Mouse (Mus musculus) heart, embryonic 12.5 days (tissue): Measurements from ENCODE around the gene Rraga. TPM values are rescaled to one million over a fixed set of nuclear protein-coding genes. Genes with fewer than 3 reads are reported as not detected.
A peak's percentile ranks its signal among the peaks of the same experiment; 100 is the strongest.

Experiments used
- ATAC-seq: fragments of 200-750 bp; cut with Nextera tagmentation; 2 replicates; pipeline ENCODE4 v1.8.0; 2017; ENCODE audit warnings: moderate TSS enrichment, moderate library complexity; ENCODE audit not compliant: insufficient number of reproducible peaks, low FRiP score
- H3K27ac ChIP-seq: fragments of 300-500 bp; sonication (generic); 2 replicates; pipeline ENCODE4 v1.5.1; 2016; ENCODE audit warnings: mild to moderate bottlenecking, moderate library complexity; ENCODE audit not compliant: poor library complexity, severe bottlenecking
- H3K27me3 ChIP-seq: fragments of 300-500 bp; sonication (generic); replicated peaks from 2 replicates; pipeline ENCODE4 v1.6.1; 2016; ENCODE audit warnings: mild to moderate bottlenecking, moderate library complexity
- H3K36me3 ChIP-seq: fragments of 300-500 bp; sonication (generic); 2 replicates; pipeline ENCODE4 v1.6.1; 2016; ENCODE audit warnings: mild to moderate bottlenecking, moderate library complexity
- H3K4me1 ChIP-seq: fragments of 300-500 bp; sonication (generic); replicated peaks from 2 replicates; pipeline ENCODE4 v1.6.1; 2016; ENCODE audit warnings: mild to moderate bottlenecking
- H3K4me2 ChIP-seq: fragments of 300-500 bp; sonication (generic); 2 replicates; pipeline ENCODE4 v1.6.1; 2016; ENCODE audit warnings: mild to moderate bottlenecking, moderate library complexity
- H3K4me3 ChIP-seq: fragments of 300-500 bp; sonication (generic); 2 replicates; pipeline ENCODE4 v1.5.1; 2016; ENCODE audit warnings: mild to moderate bottlenecking
- H3K9ac ChIP-seq: fragments of 300-500 bp; sonication (generic); 2 replicates; pipeline ENCODE4 v1.6.1; 2016; ENCODE audit warnings: mild to moderate bottlenecking, moderate library complexity
- H3K9me3 ChIP-seq: fragments of 300-500 bp; sonication (generic); replicated peaks from 2 replicates; pipeline ENCODE4 v1.6.1; 2016; ENCODE audit warnings: mild to moderate bottlenecking, moderate library complexity
- WGBS: fragments of 180-500 bp; shearing (Covaris S2); methylation state at CpG from one replicate; pipeline ENCODE4 v1.1.7; 2016; 5-methylcytosine and 5-hydroxymethylcytosine counted together
- polyA plus RNA-seq: library from polyadenylated mRNA; unstranded; fragments of >200 nt; fragmentation: Nextera tagmentation; extraction: Ambion mirVana; gene quantifications from 2 replicates; pipeline ENCODE4 v1.2.1, GENCODE M21; 2016

The Rraga gene
- polyA plus RNA-seq = 49.1 and 56.6 TPM in 2 replicates

DNA sequence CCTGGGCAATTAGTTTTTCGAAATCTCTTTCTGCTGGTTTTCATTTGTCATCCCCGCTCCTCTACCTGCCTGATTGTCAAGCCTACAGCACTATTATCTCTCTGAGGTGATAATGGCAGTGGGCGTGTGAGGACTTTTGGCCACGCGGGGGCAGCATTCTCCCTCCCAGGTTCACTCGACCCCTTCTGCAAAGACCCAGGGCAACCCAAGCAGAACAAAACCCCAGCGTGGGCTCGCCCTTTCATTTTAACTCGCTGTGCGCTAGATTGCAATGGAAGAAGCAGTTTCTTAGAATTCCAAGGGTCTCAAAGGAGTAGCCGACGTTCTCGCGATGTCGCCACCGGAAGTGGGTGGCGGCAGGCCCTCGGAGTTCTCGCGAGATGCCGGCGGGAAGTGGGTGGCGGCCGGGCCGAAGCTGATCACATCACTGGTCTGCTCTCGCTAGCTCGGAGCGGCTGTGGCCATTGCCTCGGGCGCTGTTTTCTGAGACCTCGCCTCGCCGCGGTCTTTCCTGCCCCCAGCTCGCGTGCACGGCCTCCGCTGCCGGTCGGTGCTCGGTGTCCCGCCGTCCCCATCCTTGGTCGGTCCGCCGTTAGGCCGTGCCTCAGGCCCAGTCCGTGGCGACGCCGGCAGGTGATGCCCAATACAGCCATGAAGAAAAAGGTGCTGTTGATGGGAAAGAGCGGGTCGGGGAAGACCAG is at the start of gene Rraga:
Gene Rraga (plus strand): TSS at position 386 of the 701 bp plus-strand sequence.
- Histone ChIP-seq H3K36me3 (peaks cover 18% of the 10 kb centered on the region; the same call in 1 of the 2 replicates), H3K4me1 (peaks cover 15% of the 10 kb centered on the region), H3K4me2 (peak within 1 kb of the TSS; percentile 94), H3K27me3 (no peaks in the 10 kb centered on the region), H3K9ac (peak within 1 kb of the TSS; percentile 95), H3K9me3 (no peaks in the 10 kb centered on the region), H3K4me3 (peak within 1 kb of the TSS; percentile 91), H3K27ac (peak within 1 kb of the TSS; percentile 91)
- under 1% methylated on average over 53 of the region's 53 CpGs for WGBS
- ATAC-seq = peak; percentile 97

DNA sequence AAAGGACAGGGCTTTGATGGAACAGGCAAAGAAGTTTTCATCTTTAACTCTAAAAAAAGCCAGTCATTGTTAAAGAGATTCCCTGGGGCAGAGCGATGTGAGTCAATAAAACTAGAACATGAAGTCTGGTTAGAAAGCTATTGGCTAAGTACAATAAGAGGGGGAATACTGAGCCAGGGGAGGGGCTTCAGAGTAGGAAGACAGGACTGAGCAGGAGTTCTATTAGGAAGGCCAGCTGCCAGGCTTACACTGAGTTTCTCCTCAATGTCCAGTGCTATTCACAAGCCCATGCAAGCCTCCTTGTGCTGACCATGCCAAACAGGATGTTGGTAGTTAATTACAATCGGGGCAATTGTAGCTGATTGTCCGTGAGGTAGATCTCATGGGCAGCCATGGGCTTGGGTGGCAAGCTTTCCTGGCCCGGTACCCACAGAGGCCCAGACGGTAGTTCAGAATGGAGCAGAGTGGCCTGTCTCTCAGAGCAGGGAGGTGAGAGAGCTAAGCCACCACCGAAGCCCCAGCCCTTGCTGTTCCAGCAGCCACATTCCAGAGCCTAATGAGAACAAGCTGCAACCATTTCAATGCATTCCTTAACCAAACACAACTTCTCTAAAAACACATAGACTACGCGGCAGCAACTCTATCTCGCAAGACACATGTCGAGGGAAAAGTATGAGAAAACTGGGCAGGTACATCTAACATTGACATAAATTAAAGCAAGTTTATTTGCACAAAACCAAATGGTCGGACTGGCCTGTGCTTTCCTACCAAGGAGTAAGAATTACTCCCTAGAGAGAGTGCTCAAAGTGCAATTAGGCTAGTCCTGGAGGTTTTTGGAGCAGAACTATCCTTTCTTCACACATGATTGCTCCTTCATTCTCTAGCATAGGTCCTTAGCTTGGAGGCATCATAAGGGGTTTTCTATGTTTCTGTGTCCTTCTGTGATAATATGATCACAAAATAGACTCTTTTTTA is 48.0 kb upstream of the Rraga start:
- H3K9ac ChIP-seq = no peak overlapping the region
- peaks cover 4% of the 10 kb centered on the region; the same call in 1 of the 2 replicates for H3K4me1 ChIP-seq
- H3K4me3 ChIP-seq = no peak overlapping the region
- WGBS = 60% methylated on average over 11 of the region's 11 CpGs
- ATAC-seq = no peak
- H3K36me3 ChIP-seq = no peaks in the 10 kb centered on the region
- no peaks in the 10 kb centered on the region for H3K27me3 ChIP-seq
- no peak overlapping the region for H3K4me2 ChIP-seq
- no peaks in the 10 kb centered on the region for H3K9me3 ChIP-seq
- no peak overlapping the region for H3K27ac ChIP-seq

DNA sequence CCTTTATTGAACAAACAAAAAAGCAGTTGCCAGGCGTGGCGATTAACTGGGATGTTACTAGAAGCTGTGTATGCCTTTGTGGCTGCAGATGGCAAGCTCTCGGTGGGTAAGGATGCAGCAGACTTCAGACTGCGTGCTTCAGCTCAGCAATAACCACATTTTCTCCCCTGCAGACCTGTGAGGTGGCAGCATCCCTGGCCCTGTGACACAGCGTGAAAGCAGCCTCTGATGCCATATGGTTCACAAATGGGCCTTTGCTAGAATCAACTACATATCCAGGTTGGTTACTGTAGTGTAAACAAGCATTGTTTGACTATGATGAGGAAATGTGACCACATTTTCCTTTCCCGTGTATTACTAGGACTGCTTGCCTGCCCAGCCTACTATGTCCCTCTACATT is 46.3 kb upstream of the Rraga start:
- 77% methylated on average over 6 of the region's 6 CpGs for WGBS
- no peaks in the 10 kb centered on the region for H3K27me3 ChIP-seq
- H3K4me2 ChIP-seq = no peak overlapping the region
- no peaks in the 10 kb centered on the region for H3K9me3 ChIP-seq
- no peak overlapping the region for H3K9ac ChIP-seq
- H3K27ac ChIP-seq = no peak overlapping the region
- peaks cover 4% of the 10 kb centered on the region; the same call in 1 of the 2 replicates for H3K4me1 ChIP-seq
- H3K4me3 ChIP-seq = no peak overlapping the region
- H3K36me3 ChIP-seq = no peaks in the 10 kb centered on the region
- ATAC-seq = no peak

DNA sequence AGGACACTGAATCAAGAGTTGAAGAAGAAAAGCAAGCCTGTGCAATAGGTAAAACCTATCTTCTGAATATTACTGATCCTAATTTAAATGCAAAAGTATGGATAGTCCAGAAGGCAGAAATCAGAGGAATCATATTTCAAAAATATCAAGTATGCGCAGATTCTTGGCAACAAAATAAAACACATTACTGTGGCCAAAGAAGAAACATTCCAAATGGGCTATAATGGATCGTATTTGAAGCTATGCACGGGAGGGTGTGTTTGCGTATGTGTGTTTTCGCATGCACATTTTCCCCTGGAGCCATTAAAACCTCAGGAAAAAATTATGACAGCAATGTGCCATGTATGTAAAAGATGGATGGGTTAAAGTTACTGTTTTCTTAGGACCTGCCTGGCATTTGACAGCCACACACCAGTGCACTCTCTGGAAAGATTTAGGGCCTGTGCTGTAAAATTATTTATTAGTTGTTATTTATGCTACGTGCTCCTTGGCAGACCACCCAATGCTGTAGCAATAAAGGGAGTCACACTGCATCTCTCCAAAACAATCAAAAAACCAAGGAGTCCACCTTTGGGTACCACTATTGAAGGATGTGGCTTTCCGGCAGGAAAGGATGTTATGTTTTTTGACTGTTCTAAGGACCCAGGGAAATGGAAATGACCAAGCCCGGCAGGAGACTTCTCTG is 41.9 kb upstream of the Rraga start:
- no peaks in the 10 kb centered on the region for H3K27me3 ChIP-seq
- H3K27ac ChIP-seq = no peak overlapping the region
- peaks cover 3% of the 10 kb centered on the region; the same call in 1 of the 2 replicates for H3K9me3 ChIP-seq
- H3K4me2 ChIP-seq = no peak overlapping the region
- H3K4me1 ChIP-seq = no peaks in the 10 kb centered on the region
- ATAC-seq = no peak
- 81% methylated on average over 8 of the region's 8 CpGs for WGBS
- H3K36me3 ChIP-seq = no peaks in the 10 kb centered on the region
- H3K4me3 ChIP-seq = no peak overlapping the region
- H3K9ac ChIP-seq = no peak overlapping the region

DNA sequence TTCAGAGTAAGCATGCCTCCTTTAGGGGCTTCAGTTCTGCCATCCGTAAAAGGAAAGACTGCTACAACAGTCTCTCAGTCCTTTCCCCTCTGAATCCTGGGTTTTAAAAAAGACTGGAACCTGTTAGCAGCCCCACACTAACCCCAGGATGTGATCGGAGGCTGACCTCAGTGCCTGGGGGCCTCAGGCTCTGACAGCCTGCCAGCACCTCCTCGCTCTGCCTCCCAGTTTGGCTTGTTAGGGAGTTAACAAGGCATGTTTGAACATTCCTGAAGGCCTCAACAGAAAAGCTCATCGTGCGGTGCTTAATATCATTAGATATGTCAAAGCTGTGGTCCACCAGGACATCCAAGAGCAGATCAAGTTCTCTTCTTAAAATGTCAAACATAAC is 41.4 kb upstream of the Rraga start:
- H3K9ac ChIP-seq = no peak overlapping the region
- H3K27me3 ChIP-seq = no peaks in the 10 kb centered on the region
- H3K4me3 ChIP-seq = no peak overlapping the region
- WGBS = 52% methylated on average over 5 of the region's 5 CpGs
- no peaks in the 10 kb centered on the region for H3K4me1 ChIP-seq
- H3K9me3 ChIP-seq = peaks cover 3% of the 10 kb centered on the region; the same call in 1 of the 2 replicates
- no peak overlapping the region for H3K4me2 ChIP-seq
- no peak for ATAC-seq
- H3K36me3 ChIP-seq = no peaks in the 10 kb centered on the region
- H3K27ac ChIP-seq = no peak overlapping the region

DNA sequence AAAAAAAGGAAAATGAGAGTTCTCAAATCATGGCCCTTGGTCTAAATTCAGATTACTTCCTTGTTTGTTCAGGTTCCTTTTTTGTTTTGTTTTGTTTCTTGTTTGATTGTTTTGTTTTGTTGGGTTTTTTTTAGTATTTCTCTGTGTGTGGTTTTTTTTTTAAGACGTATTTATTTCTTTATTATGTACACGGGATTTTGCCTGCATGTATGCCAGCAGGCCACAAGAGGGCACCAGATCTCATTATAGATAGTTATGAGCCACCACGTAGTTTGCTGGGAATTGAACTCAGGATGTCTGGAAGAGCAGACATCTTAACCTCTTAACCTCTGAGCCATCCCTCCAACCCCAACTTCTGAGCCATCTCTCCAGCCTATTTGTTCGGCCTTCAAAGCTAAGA is 37.5 kb upstream of the Rraga start:
- H3K9ac ChIP-seq = no peak overlapping the region
- H3K27me3 ChIP-seq = no peaks in the 10 kb centered on the region
- no peak for ATAC-seq
- H3K4me1 ChIP-seq = no peaks in the 10 kb centered on the region
- no peak overlapping the region for H3K4me3 ChIP-seq
- peaks cover 3% of the 10 kb centered on the region; the same call in 1 of the 2 replicates for H3K9me3 ChIP-seq
- no peak overlapping the region for H3K4me2 ChIP-seq
- no peaks in the 10 kb centered on the region for H3K36me3 ChIP-seq
- H3K27ac ChIP-seq = no peak overlapping the region
- WGBS = 38% methylated on average over 4 of the region's 4 CpGs

DNA sequence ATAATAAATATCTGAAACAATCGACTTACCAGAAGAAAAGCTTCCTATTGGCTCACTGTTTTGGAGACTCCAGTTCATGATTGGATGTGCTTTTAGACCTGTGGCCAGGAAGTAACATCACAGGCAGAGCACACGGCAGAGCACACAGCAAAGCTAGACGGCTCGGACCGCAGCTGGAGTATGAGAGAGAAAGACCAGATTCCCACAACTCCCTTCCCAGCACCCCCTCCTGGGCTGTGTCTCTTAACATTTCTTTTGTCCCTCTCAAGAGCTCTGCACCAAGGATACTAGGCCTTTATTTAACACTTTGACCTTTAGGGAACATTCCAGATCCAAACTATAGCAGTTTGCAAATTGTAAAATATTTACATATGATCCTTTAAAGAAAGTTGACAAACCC is 36.5 kb upstream of the Rraga start:
- no peaks in the 10 kb centered on the region for H3K27me3 ChIP-seq
- H3K4me1 ChIP-seq = peaks cover 3% of the 10 kb centered on the region; the same call in 1 of the 2 replicates
- ATAC-seq = no peak
- no peak overlapping the region for H3K9ac ChIP-seq
- H3K36me3 ChIP-seq = no peaks in the 10 kb centered on the region
- no peak overlapping the region for H3K4me2 ChIP-seq
- 89% methylated on average over 5 of the region's 5 CpGs for WGBS
- H3K27ac ChIP-seq = no peak overlapping the region
- no peak overlapping the region for H3K4me3 ChIP-seq
- H3K9me3 ChIP-seq = peaks cover 3% of the 10 kb centered on the region; the same call in 1 of the 2 replicates

DNA sequence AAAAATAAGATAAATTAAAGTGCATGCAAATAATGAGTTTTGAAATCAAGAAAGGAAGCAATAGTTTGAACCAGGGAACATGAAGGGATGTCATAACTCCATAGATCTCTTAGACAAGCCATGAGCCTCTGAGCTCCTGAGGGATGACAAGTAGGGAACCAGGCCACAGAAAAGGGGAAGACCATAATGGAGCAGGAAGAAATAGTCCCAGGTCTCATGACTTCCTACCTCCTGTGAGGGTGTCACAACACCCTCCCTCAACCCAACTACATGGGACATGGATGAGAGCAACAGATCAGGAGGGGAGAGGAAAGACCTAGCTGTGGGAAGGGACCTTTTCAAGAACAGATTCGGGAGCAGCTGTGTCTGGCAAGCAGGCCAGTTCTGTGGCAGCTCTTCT is 33.9 kb upstream of the Rraga start:
- Histone ChIP-seq H3K4me1 (peaks cover 11% of the 10 kb centered on the region; the same call in 1 of the 2 replicates), H3K4me3 (no peak overlapping the region), H3K27me3 (no peaks in the 10 kb centered on the region), H3K27ac (no peak overlapping the region), H3K36me3 (no peaks in the 10 kb centered on the region), H3K4me2 (no peak overlapping the region), H3K9ac (no peak overlapping the region), H3K9me3 (no peaks in the 10 kb centered on the region)
- ATAC-seq = no peak
- WGBS = 70% methylated on average over 1 of the region's 1 CpGs

DNA sequence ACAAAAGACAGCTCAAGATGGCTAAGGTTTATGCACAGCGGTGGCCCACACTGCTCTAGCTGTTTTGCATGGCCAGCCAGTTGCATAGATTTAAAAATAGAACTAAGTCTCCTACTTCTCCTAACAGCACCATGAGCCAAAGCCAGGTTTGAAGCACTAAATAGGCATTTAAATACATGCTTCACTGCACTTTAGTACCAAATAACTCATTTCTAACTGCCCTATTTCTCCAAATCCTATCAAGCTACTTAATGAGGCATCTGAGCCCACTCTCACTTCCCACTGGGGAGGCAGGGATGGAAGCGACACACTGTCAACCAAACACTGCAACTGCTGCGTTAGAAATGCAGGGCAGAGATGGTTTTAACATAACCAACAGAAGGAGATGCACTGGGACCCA is 31.5 kb upstream of the Rraga start:
- no peaks in the 10 kb centered on the region for H3K36me3 ChIP-seq
- H3K4me2 ChIP-seq = no peak overlapping the region
- H3K9ac ChIP-seq = no peak overlapping the region
- H3K27me3 ChIP-seq = no peaks in the 10 kb centered on the region
- no peaks in the 10 kb centered on the region for H3K9me3 ChIP-seq
- peaks cover 11% of the 10 kb centered on the region; the same call in 1 of the 2 replicates for H3K4me1 ChIP-seq
- H3K4me3 ChIP-seq = no peak overlapping the region
- ATAC-seq = no peak
- 75% methylated on average over 3 of the region's 3 CpGs for WGBS
- H3K27ac ChIP-seq = no peak overlapping the region

DNA sequence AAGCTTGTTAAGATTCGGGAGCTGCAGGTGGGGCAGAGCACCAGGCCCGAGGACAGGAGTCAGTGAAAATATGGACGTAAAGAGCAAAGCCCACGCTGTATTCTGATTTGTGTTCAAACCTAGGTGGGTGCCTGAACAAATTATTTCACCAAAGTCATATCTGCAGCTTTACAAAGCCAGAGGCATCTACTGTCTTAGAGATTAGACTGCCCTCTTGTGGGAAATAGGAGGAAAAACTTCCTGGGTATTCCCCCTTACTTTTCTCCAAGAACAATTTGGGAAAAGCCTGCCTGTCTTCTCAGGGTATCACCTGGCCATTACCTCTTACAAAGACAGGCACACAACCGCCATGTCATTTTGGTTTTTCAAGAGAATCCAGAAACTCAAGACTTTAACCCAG is 29.9 kb upstream of the Rraga start:
- no peak overlapping the region for H3K9ac ChIP-seq
- no peak overlapping the region for H3K4me2 ChIP-seq
- H3K27me3 ChIP-seq = no peaks in the 10 kb centered on the region
- no peak overlapping the region for H3K4me3 ChIP-seq
- no peaks in the 10 kb centered on the region for H3K36me3 ChIP-seq
- no peaks in the 10 kb centered on the region for H3K9me3 ChIP-seq
- WGBS = 45% methylated on average over 5 of the region's 5 CpGs
- no peak for ATAC-seq
- H3K4me1 ChIP-seq = peaks cover 11% of the 10 kb centered on the region; the same call in 1 of the 2 replicates
- no peak overlapping the region for H3K27ac ChIP-seq

DNA sequence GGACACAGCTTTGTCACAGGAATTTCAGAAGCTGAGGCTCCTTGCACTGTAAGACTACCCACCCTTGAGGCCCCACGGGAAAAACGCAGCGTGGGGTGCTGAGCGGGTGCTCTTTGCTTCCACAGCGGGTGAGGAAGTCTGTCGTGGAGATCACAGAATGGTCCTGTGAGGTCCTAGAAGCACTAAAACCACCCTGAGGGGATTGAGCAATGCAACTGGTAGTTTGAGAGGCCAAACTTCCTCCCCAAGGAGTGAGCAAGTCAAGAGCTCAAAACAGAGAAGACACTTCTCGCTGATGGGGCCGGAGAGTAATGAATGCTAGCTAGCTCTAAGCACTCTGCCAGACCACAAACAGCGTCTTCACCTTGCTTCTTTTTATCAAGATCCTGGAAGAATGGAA is 27.1 kb upstream of the Rraga start:
- Histone ChIP-seq H3K27me3 (no peaks in the 10 kb centered on the region), H3K27ac (no peak overlapping the region), H3K36me3 (no peaks in the 10 kb centered on the region), H3K4me1 (peaks cover 11% of the 10 kb centered on the region; the same call in 1 of the 2 replicates), H3K4me3 (no peak overlapping the region), H3K9ac (no peak overlapping the region), H3K4me2 (no peak overlapping the region), H3K9me3 (no peaks in the 10 kb centered on the region)
- 77% methylated on average over 9 of the region's 9 CpGs for WGBS
- no peak for ATAC-seq
